Mouse (Mus musculus): ENCODE measurements around the gene Ppp1r15b. TPM values are rescaled to one million over a fixed set of nuclear protein-coding genes. Genes with fewer than 3 reads are reported as not detected.

Gene Ppp1r15b
- total RNA-seq, 2 experiments from 2014 or later, result 13.0 to 15.3 TPM

GRCm38 (mm10) chr1:133155270-133155669, 24.3 kb downstream of the Ppp1r15b start:
- DNase-seq (ENCODE audit: low spot score), result no peak

- peak; percentile 28 for DNase-seq (ENCODE audit: low spot score)
Observed at GRCm38 (mm10) chr1:133159128-133159564, 28.2 kb downstream of the Ppp1r15b start.

GRCm38 (mm10) chr1:133161559-133161958, 30.6 kb downstream of the Ppp1r15b start:
- no peak for DNase-seq (ENCODE audit: low spot score)

GRCm38 (mm10) chr1:133162046-133162445, 31.1 kb downstream of the Ppp1r15b start:
- no peak for DNase-seq (ENCODE audit: low spot score)

GRCm38 (mm10) chr1:133162981-133163380, 32.0 kb downstream of the Ppp1r15b start:
- DNase-seq (ENCODE audit: low spot score), result no peak

GRCm38 (mm10) chr1:133163820-133164431, 33.0 kb downstream of the Ppp1r15b start, which contains the start of gene Plekha6:
TSS of gene Plekha6 (plus strand) at chr1:133164210.
- no peak for DNase-seq (ENCODE audit: low spot score)

GRCm38 (mm10) chr1:133164591-133165011, 33.7 kb downstream of the Ppp1r15b start:
- DNase-seq (ENCODE audit: low spot score), result no peak

GRCm38 (mm10) chr1:133165111-133165510, 34.2 kb downstream of the Ppp1r15b start:
- no peak for DNase-seq (ENCODE audit: low spot score)

GRCm38 (mm10) chr1:133168318-133169060, 37.5 kb downstream of the Ppp1r15b start:
- no peak for DNase-seq (ENCODE audit: low spot score)

GRCm38 (mm10) chr1:133170196-133170595, 39.3 kb downstream of the Ppp1r15b start:
- no peak for DNase-seq (ENCODE audit: low spot score)

- DNase-seq (ENCODE audit: low spot score), result no peak
Observed at GRCm38 (mm10) chr1:133171357-133171756, 40.4 kb downstream of the Ppp1r15b start.

GRCm38 (mm10) chr1:133175150-133175549, 44.2 kb downstream of the Ppp1r15b start:
- no peak for DNase-seq (ENCODE audit: low spot score)

GRCm38 (mm10) chr1:133177480-133178172, 46.7 kb downstream of the Ppp1r15b start:
- DNase-seq (ENCODE audit: low spot score), result peak; percentile 64

- no peak for DNase-seq (ENCODE audit: low spot score)
Observed at GRCm38 (mm10) chr1:133178732-133179440, 47.9 kb downstream of the Ppp1r15b start.

- peak; percentile 79 for DNase-seq (ENCODE audit: low spot score)
Observed at GRCm38 (mm10) chr1:133181072-133182015, 50.4 kb downstream of the Ppp1r15b start.

- DNase-seq (ENCODE audit: low spot score), result peak; percentile 34
Observed at GRCm38 (mm10) chr1:133182016-133182705, 51.2 kb downstream of the Ppp1r15b start.

- DNase-seq (ENCODE audit: low spot score), result no peak
Observed at GRCm38 (mm10) chr1:133182706-133183095, 51.8 kb downstream of the Ppp1r15b start.

- no peak for DNase-seq (ENCODE audit: low spot score)
Observed at GRCm38 (mm10) chr1:133183141-133183925, 52.4 kb downstream of the Ppp1r15b start.

Data from gastrocnemius, adult 18-20 months (tissue).